Mouse (Mus musculus) CH12.LX (cell line): ENCODE data around the gene Zdhhc19.

Source experiments
- CTCF ChIP-seq, 2 experiments: IDR thresholded peaks in 1 of 2; conservative IDR thresholded peaks in 1 of 2; 2 replicates each; pipeline ENCODE4 v1.5.1; 2011 to 2012; ENCODE audit warnings: low read depth in 2 of 2, low read length in 2 of 2, improper control_type of control experiment in 1 of 2, inconsistent platforms in 1 of 2, mild to moderate bottlenecking in 1 of 2, moderate library complexity in 1 of 2
- EP300 ChIP-seq: IDR thresholded peaks from 2 replicates; pipeline ENCODE4 v1.6.1; 2011; ENCODE audit warnings: low read length, improper control_type of control experiment
- GABPA ChIP-seq: IDR thresholded peaks from 2 replicates; pipeline ENCODE4 v1.6.1; 2012; ENCODE audit warnings: low read depth, low read length, improper control_type of control experiment, inconsistent platforms; ENCODE audit not compliant: insufficient replicate concordance
- HCFC1 ChIP-seq: IDR thresholded peaks from 2 replicates; pipeline ENCODE4 v1.6.1; 2012; ENCODE audit warnings: low read depth, mild to moderate bottlenecking, inconsistent platforms, low read length, improper control_type of control experiment
- IRF4 ChIP-seq: IDR thresholded peaks from 2 replicates; pipeline ENCODE4 v1.6.1; 2014; ENCODE audit warnings: low read depth, mild to moderate bottlenecking, inconsistent platforms, low read length, improper control_type of control experiment
- POLR2A ChIP-seq: IDR thresholded peaks from 2 replicates; pipeline ENCODE4 v1.6.1; 2011; ENCODE audit warnings: low read depth, mild to moderate bottlenecking, improper control_type of control experiment, low read length
- TCF12 ChIP-seq: IDR thresholded peaks from 2 replicates; pipeline ENCODE4 v1.6.1; 2014; ENCODE audit warnings: low read depth, mild to moderate bottlenecking, inconsistent platforms, low read length, improper control_type of control experiment
- ZC3H11A ChIP-seq: IDR thresholded peaks from 2 replicates; pipeline ENCODE4 v1.6.1; 2012; ENCODE audit warnings: low read depth, mild to moderate bottlenecking, inconsistent platforms, low read length, improper control_type of control experiment

- TF ChIP-seq POLR2A (no peak), TCF12 (no peak), ZC3H11A (no peak), CTCF (conservative IDR thresholded peaks at IDR 0.05 in 1 of 2, IDR thresholded peaks at IDR 0.05 in 1 of 2; ENCODE audit: low read depth in 2 of 2, low read length in 2 of 2) (no peak), HCFC1 (no peak), GABPA (no peak), IRF4 (no peak), EP300 (no peak)
These were observed 97.3 kb downstream of the Zdhhc19 start for GRCm38 (mm10) chr16:32593283-32593805.
